9 mouse cellular contexts compared by ENCODE assay signal in genomic region chr17:28858205-28858604, GRCm38 (mm10). TPM values are rescaled to one million over a fixed set of nuclear protein-coding genes. Genes with fewer than 3 reads are reported as not detected.
A peak's percentile ranks its signal among the peaks of the same experiment; 100 is the strongest.
DNase-seq lines count a peak whose midpoint lies in the region; ATAC-seq lines count a peak whose summit lies in the region.
"Had no signal": no experiment of that assay in that cellular context is flagged by ENCODE, and none has a peak within 500 bp of the region (broad histone marks: within the 10 kb centered on the region; RNA-seq: fewer than 3 reads in every experiment).

Gene Pnpla1 (plus strand): TSS chr17:28858411.

- H3K4me1 ChIP-seq in embryonic facial prominence, embryonic 11.5 days (ENCODE audit: control insufficient read depth, insufficient read depth, low read length) = no peaks in the 10 kb centered on the region
- H3K4me1 ChIP-seq in intestine, embryonic 16.5 days (ENCODE audit: control insufficient read depth, insufficient read depth, low read length) = no peaks in the 10 kb centered on the region
- no peaks in the 10 kb centered on the region for H3K4me1 ChIP-seq in heart, embryonic 12.5 days (replicated peaks)

- no peaks in the 10 kb centered on the region for H3K27me3 ChIP-seq in embryonic facial prominence, embryonic 11.5 days (ENCODE audit: control insufficient read depth, insufficient read depth, low read length)
- H3K27me3 ChIP-seq in intestine, embryonic 16.5 days (replicated peaks; ENCODE audit: control insufficient read depth, insufficient read depth, low read length) = no peaks in the 10 kb centered on the region
- no peaks in the 10 kb centered on the region for H3K27me3 ChIP-seq in heart, embryonic 12.5 days (replicated peaks)

- no peak for ATAC-seq in embryonic facial prominence, embryonic 11.5 days (replicated peaks; ENCODE audit: insufficient number of reproducible peaks, low FRiP score, low TSS enrichment, low read depth)
- ATAC-seq in intestine, embryonic 16.5 days = 0 out of 2 replicates have a peak, but pooled peaks have one; percentile 11
- ATAC-seq in megakaryocyte, adult 5-6 weeks (ENCODE audit: poor library complexity, severe bottlenecking) = peak; percentile 66
- no peak for ATAC-seq in heart, embryonic 12.5 days (ENCODE audit: insufficient number of reproducible peaks, low FRiP score)

- no peak within 1 kb of the TSS for H3K4me3 ChIP-seq in embryonic facial prominence, embryonic 11.5 days (ENCODE audit: low read depth, low read length)
- H3K4me3 ChIP-seq in intestine, embryonic 16.5 days (ENCODE audit: low read length) = no peak within 1 kb of the TSS
- no peak within 1 kb of the TSS for H3K4me3 ChIP-seq in heart, embryonic 12.5 days

- H3K27ac ChIP-seq in embryonic facial prominence, embryonic 11.5 days (replicated peaks; ENCODE audit: low read depth, low read length) = no peak within 1 kb of the TSS
- H3K27ac ChIP-seq in intestine, embryonic 16.5 days (ENCODE audit: low read length) = no peak within 1 kb of the TSS
- H3K27ac ChIP-seq in heart, embryonic 12.5 days (ENCODE audit: poor library complexity, severe bottlenecking) = no peak within 1 kb of the TSS

- no peaks in the 10 kb centered on the region for H3K9me3 ChIP-seq in embryonic facial prominence, embryonic 11.5 days (replicated peaks; ENCODE audit: control insufficient read depth, low read length)
- H3K9me3 ChIP-seq in intestine, embryonic 16.5 days (ENCODE audit: control insufficient read depth, low read length) = peaks cover 8% of the 10 kb centered on the region; the same call in 1 of the 2 replicates
- peaks cover 18% of the 10 kb centered on the region for H3K9me3 ChIP-seq in heart, embryonic 12.5 days (replicated peaks)

- 39% methylated on average over 12 of the region's 12 CpGs for WGBS in embryonic facial prominence, embryonic 11.5 days
- 38% methylated on average over 12 of the region's 12 CpGs for WGBS in intestine, embryonic 16.5 days
- WGBS in heart, embryonic 12.5 days = 33% methylated on average over 12 of the region's 12 CpGs

- H3K4me2 ChIP-seq in embryonic facial prominence, embryonic 11.5 days (ENCODE audit: low read depth, low read length) = no peak within 1 kb of the TSS
- H3K4me2 ChIP-seq in intestine, embryonic 16.5 days (ENCODE audit: low read depth, low read length) = no peak within 1 kb of the TSS
- no peak within 1 kb of the TSS for H3K4me2 ChIP-seq in heart, embryonic 12.5 days

- H3K9ac ChIP-seq in embryonic facial prominence, embryonic 11.5 days (replicated peaks; ENCODE audit: low read length) = no peak within 1 kb of the TSS
- no peak within 1 kb of the TSS for H3K9ac ChIP-seq in intestine, embryonic 16.5 days (ENCODE audit: low read depth, low read length)
- no peak within 1 kb of the TSS for H3K9ac ChIP-seq in heart, embryonic 12.5 days

- H3K36me3 ChIP-seq in embryonic facial prominence, embryonic 11.5 days (replicated peaks; ENCODE audit: control insufficient read depth, insufficient read depth, low read depth, low read length) = no peaks in the 10 kb centered on the region
- H3K36me3 ChIP-seq in intestine, embryonic 16.5 days (ENCODE audit: control insufficient read depth, insufficient read depth, low read length) = no peaks in the 10 kb centered on the region
- H3K36me3 ChIP-seq in heart, embryonic 12.5 days = no peaks in the 10 kb centered on the region

- peak; percentile 40 to 50 for DNase-seq in kidney, postnatal 4 days
- no peak for DNase-seq in kidney, adult 8-10 months
- DNase-seq in embryonic facial prominence, embryonic 11.5 days (ENCODE audit: low spot score) = peak; percentile 24
- DNase-seq in heart, postnatal 4 days = no peak
- DNase-seq: heart, postnatal 10 days had no signal

RNA-seq across cellular contexts. Expression of gene Pnpla1, which starts in this region (rescaled TPM):
- not detected in 2 replicates for polyA plus RNA-seq in embryonic facial prominence, embryonic 11.5 days (2014; fragmentation: Nextera tagmentation; extraction: Ambion mirVana)
- polyA plus RNA-seq in intestine, embryonic 16.5 days (2015; fragmentation: Nextera tagmentation; extraction: Ambion mirVana) = 1.7 and 1.9 TPM in 2 replicates
- 0.11 and 0.58 TPM in 2 replicates for total RNA-seq in megakaryocyte, adult 5-6 weeks (2015)
- 0.57 and 0.92 TPM in 2 replicates for total RNA-seq in megakaryocyte, adult 5-6 weeks (2017)
- under 1 TPM in 1 of 2 experiments, not detected in 1; 0.07 TPM for total RNA-seq in heart, postnatal 4 days (2021)
- polyA plus RNA-seq in heart, embryonic 12.5 days (2016; fragmentation: Nextera tagmentation; extraction: Ambion mirVana) = 0.05 TPM in 1 of 2 replicates, not detected in the other
- total RNA-seq: heart, postnatal 10 days had no signal
- polyA plus RNA-seq: kidney, embryonic 14.5 days had no signal

Comparison
In these comparisons a context has a peak if more than half of its experiments do, and no peak if none do; other contexts are left out.
1. DNase-seq: peak in kidney, postnatal 4 days (2 of 2); none in kidney, adult 8-10 months (0 of 2) and heart, postnatal 4 days (single experiment).
2. Peak in DNase-seq in embryonic facial prominence, embryonic 11.5 days; RNA of the gene not detected or under 1 TPM.
3. Peak in ATAC-seq in megakaryocyte, adult 5-6 weeks; RNA of the gene not detected or under 1 TPM.